Mouse (Mus musculus): ENCODE data around the gene Gphn. TPM values are rescaled to one million over a fixed set of nuclear protein-coding genes. Genes with fewer than 3 reads are reported as not detected.
"Not testable (repeated sequence)": the region's sequence is repeated elsewhere in the genome, so short reads cannot be mapped to it uniquely, and the experiment has no call there.

The Gphn gene
- polyA plus RNA-seq, 1 experiment from 2014 or later = 13.5 TPM

GRCm38 (mm10) chr12:78522176-78522575 is 296.0 kb downstream of the Gphn start:
- 58% methylated on average over 1 of the region's 1 CpGs for WGBS
- no peak for ATAC-seq
- no peak overlapping the region for H3K4me2 ChIP-seq (replicated peaks; ENCODE audit: low read depth, low read length)
- no peaks in the 10 kb centered on the region for H3K36me3 ChIP-seq (ENCODE audit: insufficient read depth, low read length)
- no peaks in the 10 kb centered on the region for H3K9me3 ChIP-seq (ENCODE audit: low read length)
- no peak overlapping the region for H3K27ac ChIP-seq (ENCODE audit: low read length)
- no peaks in the 10 kb centered on the region for H3K27me3 ChIP-seq (replicated peaks; ENCODE audit: insufficient read depth, low read length)
- no peaks in the 10 kb centered on the region for H3K4me1 ChIP-seq (ENCODE audit: insufficient read depth, low read depth, low read length)
- no peak overlapping the region for H3K4me3 ChIP-seq (ENCODE audit: low read depth, low read length)
- no peak for DNase-seq (ENCODE audit: low spot score)
- TF ChIP-seq EP300 (IDR thresholded peaks at IDR 0.05) (no peak), CTCF (IDR thresholded peaks at IDR 0.05) (no peak)
- H3K9ac ChIP-seq (replicated peaks; ENCODE audit: low read depth) = no peak overlapping the region

GRCm38 (mm10) chr12:78522804-78523394 is 296.7 kb downstream of the Gphn start:
- H3K4me1 ChIP-seq (ENCODE audit: insufficient read depth, low read depth, low read length) = no peaks in the 10 kb centered on the region
- no peak overlapping the region for H3K9ac ChIP-seq (replicated peaks; ENCODE audit: low read depth)
- no peak overlapping the region for H3K27ac ChIP-seq (ENCODE audit: low read length)
- TF ChIP-seq EP300 (IDR thresholded peaks at IDR 0.05) (no peak), CTCF (IDR thresholded peaks at IDR 0.05) (no peak)
- peak; percentile 6 for DNase-seq (ENCODE audit: low spot score)
- no peaks in the 10 kb centered on the region for H3K36me3 ChIP-seq (ENCODE audit: insufficient read depth, low read length)
- no peak for ATAC-seq
- H3K4me2 ChIP-seq (replicated peaks; ENCODE audit: low read depth, low read length) = no peak overlapping the region
- no peaks in the 10 kb centered on the region for H3K9me3 ChIP-seq (ENCODE audit: low read length)
- no peaks in the 10 kb centered on the region for H3K27me3 ChIP-seq (replicated peaks; ENCODE audit: insufficient read depth, low read length)
- 53% methylated on average over 5 of the region's 5 CpGs for WGBS
- no peak overlapping the region for H3K4me3 ChIP-seq (ENCODE audit: low read depth, low read length)

- not testable (repeated sequence) for H3K9me3 ChIP-seq (ENCODE audit: low read length); DNase-seq (ENCODE audit: low spot score); H3K9ac ChIP-seq (replicated peaks; ENCODE audit: low read depth); H3K27me3 ChIP-seq (replicated peaks; ENCODE audit: insufficient read depth, low read length); H3K4me3 ChIP-seq (ENCODE audit: low read depth, low read length); H3K4me2 ChIP-seq (replicated peaks; ENCODE audit: low read depth, low read length); H3K4me1 ChIP-seq (ENCODE audit: insufficient read depth, low read depth, low read length); H3K27ac ChIP-seq (ENCODE audit: low read length); H3K36me3 ChIP-seq (ENCODE audit: insufficient read depth, low read length); ATAC-seq
Measured at GRCm38 (mm10) chr12:78537590-78537989, 311.4 kb downstream of the Gphn start.

- Histone ChIP-seq H3K4me1 (ENCODE audit: insufficient read depth, low read depth, low read length) (no peaks in the 10 kb centered on the region), H3K9me3 (ENCODE audit: low read length) (no peaks in the 10 kb centered on the region), H3K4me2 (replicated peaks; ENCODE audit: low read depth, low read length) (no peak overlapping the region), H3K4me3 (ENCODE audit: low read depth, low read length) (no peak overlapping the region), H3K27ac (ENCODE audit: low read length) (no peak overlapping the region), H3K27me3 (replicated peaks; ENCODE audit: insufficient read depth, low read length) (no peaks in the 10 kb centered on the region), H3K9ac (replicated peaks; ENCODE audit: low read depth) (no peak overlapping the region), H3K36me3 (ENCODE audit: insufficient read depth, low read length) (no peaks in the 10 kb centered on the region)
- ATAC-seq (no peak), DNase-seq (ENCODE audit: low spot score) (no peak)
- 85% methylated on average over 2 of the region's 2 CpGs for WGBS
- TF ChIP-seq EP300 (IDR thresholded peaks at IDR 0.05) (no peak), CTCF (IDR thresholded peaks at IDR 0.05) (no peak)
Measured at GRCm38 (mm10) chr12:78550913-78551312, 324.7 kb downstream of the Gphn start.

GRCm38 (mm10) chr12:78631816-78632215 is 405.6 kb downstream of the Gphn start:
- no peak for ATAC-seq
- Histone ChIP-seq H3K27me3 (replicated peaks; ENCODE audit: insufficient read depth, low read length) (no peaks in the 10 kb centered on the region), H3K36me3 (ENCODE audit: insufficient read depth, low read length) (no peaks in the 10 kb centered on the region), H3K27ac (ENCODE audit: low read length) (no peak overlapping the region), H3K4me3 (ENCODE audit: low read depth, low read length) (no peak overlapping the region), H3K4me2 (replicated peaks; ENCODE audit: low read depth, low read length) (no peak overlapping the region), H3K4me1 (ENCODE audit: insufficient read depth, low read depth, low read length) (no peaks in the 10 kb centered on the region), H3K9ac (replicated peaks; ENCODE audit: low read depth) (no peak overlapping the region), H3K9me3 (ENCODE audit: low read length) (no peaks in the 10 kb centered on the region)
- DNase-seq (ENCODE audit: low spot score) = no peak
- 67% methylated on average over 2 of the region's 2 CpGs for WGBS
- TF ChIP-seq CTCF (IDR thresholded peaks at IDR 0.05) = no peak
- no peak for TF ChIP-seq EP300 (IDR thresholded peaks at IDR 0.05)

GRCm38 (mm10) chr12:78639466-78639865 is 413.3 kb downstream of the Gphn start:
- no peak overlapping the region for H3K4me2 ChIP-seq (replicated peaks; ENCODE audit: low read depth, low read length)
- H3K9ac ChIP-seq (replicated peaks; ENCODE audit: low read depth) = no peak overlapping the region
- peaks cover 9% of the 10 kb centered on the region; the same call in 1 of the 2 replicates for H3K4me1 ChIP-seq (ENCODE audit: insufficient read depth, low read depth, low read length)
- TF ChIP-seq EP300 (IDR thresholded peaks at IDR 0.05) (no peak), CTCF (IDR thresholded peaks at IDR 0.05) (no peak)
- no peak overlapping the region; the same call in 1 of the 2 replicates for H3K27ac ChIP-seq (ENCODE audit: low read length)
- no peaks in the 10 kb centered on the region for H3K9me3 ChIP-seq (ENCODE audit: low read length)
- H3K36me3 ChIP-seq (ENCODE audit: insufficient read depth, low read length) = no peaks in the 10 kb centered on the region
- no peak for DNase-seq (ENCODE audit: low spot score)
- WGBS = 16% methylated on average over 1 of the region's 1 CpGs
- no peak overlapping the region for H3K4me3 ChIP-seq (ENCODE audit: low read depth, low read length)
- no peaks in the 10 kb centered on the region for H3K27me3 ChIP-seq (replicated peaks; ENCODE audit: insufficient read depth, low read length)
- no peak; the same call in 1 of the 2 replicates for ATAC-seq

- H3K9ac ChIP-seq (replicated peaks; ENCODE audit: low read depth) = no peak overlapping the region
- TF ChIP-seq CTCF (IDR thresholded peaks at IDR 0.05) (no peak), EP300 (IDR thresholded peaks at IDR 0.05) (peak; percentile 73)
- WGBS = 11% methylated on average over 2 of the region's 2 CpGs
- 0 out of 2 replicates have a peak overlapping the region, but pooled peaks have one; percentile 20 for H3K27ac ChIP-seq (ENCODE audit: low read length)
- DNase-seq (ENCODE audit: low spot score) = peak; percentile 64
- H3K4me2 ChIP-seq (replicated peaks; ENCODE audit: low read depth, low read length) = no peak overlapping the region
- no peaks in the 10 kb centered on the region for H3K9me3 ChIP-seq (ENCODE audit: low read length)
- H3K4me3 ChIP-seq (ENCODE audit: low read depth, low read length) = no peak overlapping the region
- no peaks in the 10 kb centered on the region for H3K36me3 ChIP-seq (ENCODE audit: insufficient read depth, low read length)
- ATAC-seq = peak; percentile 75
- H3K4me1 ChIP-seq (ENCODE audit: insufficient read depth, low read depth, low read length) = peaks cover 9% of the 10 kb centered on the region; the same call in 1 of the 2 replicates
- H3K27me3 ChIP-seq (replicated peaks; ENCODE audit: insufficient read depth, low read length) = no peaks in the 10 kb centered on the region
Measured at GRCm38 (mm10) chr12:78640086-78640485, 413.9 kb downstream of the Gphn start.

Measured in lung, postnatal 0 days (tissue).